Comparison of ENCODE assay signal across 8 mouse cellular contexts in genomic region chr17:27623360-27624326, GRCm38 (mm10). TPM values are rescaled to one million over a fixed set of nuclear protein-coding genes. Genes with fewer than 3 reads are reported as not detected.
DNase-seq lines count a peak whose midpoint lies in the region; ATAC-seq and TF ChIP-seq lines count a peak whose summit lies in the region.

Nudt3 (minus strand) TSS chr17:27623495.

- peak; percentile 87 for ATAC-seq in forebrain, embryonic 11.5 days (replicated peaks; ENCODE audit: low FRiP score)
- ATAC-seq in heart, embryonic 15.5 days (replicated peaks; ENCODE audit: insufficient number of reproducible peaks, insufficient read depth, low FRiP score, low read depth): peak; percentile 90
- peak; percentile 86 for ATAC-seq in liver, embryonic 13.5 days (ENCODE audit: low read depth)
- peak; percentile 92 for ATAC-seq in stomach, embryonic 14.5 days (ENCODE audit: insufficient number of reproducible peaks, insufficient read depth, low FRiP score, low read depth)

- TF ChIP-seq CTCF in CH12.LX (conservative IDR thresholded peaks at IDR 0.05 in 1 of 2, IDR thresholded peaks at IDR 0.05 in 1 of 2; ENCODE audit: low read depth in 2 of 2, low read length in 2 of 2): no peak

- H3K27me3 ChIP-seq in CH12.LX (replicated peaks): no peaks in the 10 kb centered on the region
- no peaks in the 10 kb centered on the region for H3K27me3 ChIP-seq in forebrain, embryonic 11.5 days (ENCODE audit: control insufficient read depth, insufficient read depth, low read length)
- H3K27me3 ChIP-seq in heart, embryonic 15.5 days: no peaks in the 10 kb centered on the region
- H3K27me3 ChIP-seq in liver, embryonic 13.5 days: no peaks in the 10 kb centered on the region
- no peaks in the 10 kb centered on the region for H3K27me3 ChIP-seq in stomach, embryonic 14.5 days (ENCODE audit: control insufficient read depth, insufficient read depth, low read length)

- H3K4me2 ChIP-seq in CH12.LX (ENCODE audit: insufficient read depth, low read depth, poor library complexity, severe bottlenecking): peak within 1 kb of the TSS; percentile 95
- H3K4me2 ChIP-seq in forebrain, embryonic 11.5 days (ENCODE audit: low read depth, low read length, severe bottlenecking): peak within 1 kb of the TSS; percentile 58
- peak within 1 kb of the TSS; percentile 72 for H3K4me2 ChIP-seq in heart, embryonic 15.5 days
- peak within 1 kb of the TSS; percentile 95 for H3K4me2 ChIP-seq in liver, embryonic 13.5 days
- peak within 1 kb of the TSS; percentile 68 for H3K4me2 ChIP-seq in stomach, embryonic 14.5 days (replicated peaks; ENCODE audit: low read depth, low read length)

- peak within 1 kb of the TSS; percentile 45 for H3K27ac ChIP-seq in CH12.LX (ENCODE audit: insufficient read depth, low read depth)
- H3K27ac ChIP-seq in forebrain, embryonic 11.5 days (ENCODE audit: low read depth, low read length): peak within 1 kb of the TSS; percentile 96
- H3K27ac ChIP-seq in heart, embryonic 15.5 days: peak within 1 kb of the TSS; percentile 95
- H3K27ac ChIP-seq in liver, embryonic 13.5 days: peak within 1 kb of the TSS; percentile 86
- peak within 1 kb of the TSS; percentile 93 for H3K27ac ChIP-seq in stomach, embryonic 14.5 days (ENCODE audit: low read length)

- WGBS in forebrain, embryonic 11.5 days: 9% methylated on average over 82 of the region's 91 CpGs
- 7% methylated on average over 91 of the region's 91 CpGs for WGBS in heart, embryonic 15.5 days
- 7% methylated on average over 89 of the region's 91 CpGs for WGBS in liver, embryonic 13.5 days (ENCODE audit: insufficient replicate concordance)
- 3% methylated on average over 85 of the region's 91 CpGs for WGBS in stomach, embryonic 14.5 days

- H3K9me3 ChIP-seq in CH12.LX (replicated peaks; ENCODE audit: low read length): no peaks in the 10 kb centered on the region
- H3K9me3 ChIP-seq in forebrain, embryonic 11.5 days (ENCODE audit: control insufficient read depth, low read length): no peaks in the 10 kb centered on the region
- H3K9me3 ChIP-seq in heart, embryonic 15.5 days (replicated peaks): no peaks in the 10 kb centered on the region
- H3K9me3 ChIP-seq in liver, embryonic 13.5 days (replicated peaks): no peaks in the 10 kb centered on the region
- H3K9me3 ChIP-seq in stomach, embryonic 14.5 days (ENCODE audit: control insufficient read depth, low read depth, low read length): no peaks in the 10 kb centered on the region

- TF ChIP-seq EP300 in CH12.LX (IDR thresholded peaks at IDR 0.05; ENCODE audit: low read length): no peak

- H3K9ac ChIP-seq in CH12.LX (ENCODE audit: insufficient read depth, low read depth): peak within 1 kb of the TSS; percentile 89
- peak within 1 kb of the TSS; percentile 100 for H3K9ac ChIP-seq in forebrain, embryonic 11.5 days (ENCODE audit: low read length)
- peak within 1 kb of the TSS; percentile 98 for H3K9ac ChIP-seq in heart, embryonic 15.5 days
- peak within 1 kb of the TSS; percentile 93 for H3K9ac ChIP-seq in liver, embryonic 13.5 days
- peak within 1 kb of the TSS; percentile 99 for H3K9ac ChIP-seq in stomach, embryonic 14.5 days (replicated peaks; ENCODE audit: low read depth, low read length)

- dilution Hi-C loops in CH12.LX (cut with MboI; ENCODE audit: extremely low pct_ligation_motif_present, extremely low pct_unique_long_range_greater_than_20kb, low sequenced_read_pairs): no loop called here

- peak; percentile 71 for TF ChIP-seq POLR2A in CH12.LX (IDR thresholded peaks at IDR 0.05; ENCODE audit: low read depth, low read length)

- in situ Hi-C loops in CH12.LX (cut with MboI; ENCODE audit: low pct_ligation_motif_present, low pct_unique_long_range_greater_than_20kb, low sequenced_read_pairs): no loop called here

- peak within 1 kb of the TSS; percentile 63 to 92 (median 87) for H3K4me3 ChIP-seq in CH12.LX (replicated peaks in 1 of 3; ENCODE audit: low read depth in 2 of 3, low read length in 2 of 3, poor library complexity in 1 of 3)
- peak within 1 kb of the TSS; percentile 97 for H3K4me3 ChIP-seq in forebrain, embryonic 11.5 days (ENCODE audit: low read depth, low read length)
- peak within 1 kb of the TSS; percentile 96 for H3K4me3 ChIP-seq in heart, embryonic 15.5 days
- peak within 1 kb of the TSS; percentile 95 for H3K4me3 ChIP-seq in liver, embryonic 13.5 days (replicated peaks)
- H3K4me3 ChIP-seq in stomach, embryonic 14.5 days (ENCODE audit: low read depth, low read length): peak within 1 kb of the TSS; percentile 99

- H3K36me3 ChIP-seq in CH12.LX (replicated peaks in 1 of 2; ENCODE audit: control insufficient read depth in 1 of 2, insufficient read depth in 1 of 2, low read length in 1 of 2): peaks cover 0 to 19% of the 10 kb centered on the region in 2 experiments
- H3K36me3 ChIP-seq in forebrain, embryonic 11.5 days (ENCODE audit: control insufficient read depth, insufficient read depth, low read length): no peaks in the 10 kb centered on the region
- H3K36me3 ChIP-seq in heart, embryonic 15.5 days: no peaks in the 10 kb centered on the region
- 0 out of 2 replicates have a peak, but pooled peaks cover 4% of the 10 kb centered on the region for H3K36me3 ChIP-seq in liver, embryonic 13.5 days
- H3K36me3 ChIP-seq in stomach, embryonic 14.5 days (ENCODE audit: control insufficient read depth, insufficient read depth, low read length): no peaks in the 10 kb centered on the region

- TF ChIP-seq RAD21 in CH12.LX (IDR thresholded peaks at IDR 0.05; ENCODE audit: low read depth, low read length): no peak

- DNase-seq in CH12.LX (ENCODE audit: extremely low read depth): peak; percentile 84
- peak; percentile 77 for DNase-seq in c-Kit-positive CD71-positive TER-119-negative erythroid progenitor cells, embryonic 14.5 days (ENCODE audit: low read depth)
- peak; percentile 94 for DNase-seq in forebrain, embryonic 11.5 days (ENCODE audit: low spot score)
- peak; percentile 94 for DNase-seq in kidney, postnatal 14 days
- DNase-seq in liver, embryonic 13.5 days: peak; percentile 80
- DNase-seq in natural killer cell, adult 2 months (ENCODE audit: low spot score in 2 of 2): peak; percentile 86 to 88

- H3K4me1 ChIP-seq in CH12.LX (ENCODE audit: control insufficient read depth in 1 of 2, insufficient read depth in 2 of 2): peaks cover 5 to 30% of the 10 kb centered on the region in 2 experiments; a peak in 3 of 4 replicates
- peaks cover 8% of the 10 kb centered on the region; the same call in 1 of the 2 replicates for H3K4me1 ChIP-seq in forebrain, embryonic 11.5 days (replicated peaks; ENCODE audit: control insufficient read depth, insufficient read depth, low read length)
- H3K4me1 ChIP-seq in heart, embryonic 15.5 days (replicated peaks): peaks cover 40% of the 10 kb centered on the region
- H3K4me1 ChIP-seq in liver, embryonic 13.5 days (replicated peaks): peaks cover 53% of the 10 kb centered on the region
- peaks cover 24% of the 10 kb centered on the region for H3K4me1 ChIP-seq in stomach, embryonic 14.5 days (ENCODE audit: control insufficient read depth, insufficient read depth, low read length)

- H3K79me2 ChIP-seq in CH12.LX (replicated peaks; ENCODE audit: control insufficient read depth, extremely low read depth, insufficient read depth, poor library complexity, severe bottlenecking): peaks cover 36% of the 10 kb centered on the region

TF ChIP-seq in CH12.LX, 34 proteins besides CTCF, POLR2A, EP300 and RAD21:
- TF ChIP-seq ZKSCAN1 (IDR thresholded peaks at IDR 0.05; ENCODE audit: borderline replicate concordance, low read depth, low read length) (no peak), TCF12 (IDR thresholded peaks at IDR 0.05; ENCODE audit: low read depth, low read length) (peak; percentile 80), ELF1 (IDR thresholded peaks at IDR 0.05; ENCODE audit: low read depth, low read length) (peak; percentile 85), RCOR1 (conservative IDR thresholded peaks at IDR 0.05; ENCODE audit: low read depth, low read length) (no peak), ZC3H11A (IDR thresholded peaks at IDR 0.05; ENCODE audit: low read depth, low read length) (no peak), CHD1 (IDR thresholded peaks at IDR 0.05; ENCODE audit: low read depth, low read length) (no peak), MYC (IDR thresholded peaks at IDR 0.05; ENCODE audit: low read depth, low read length) (no peak), SMC3 (IDR thresholded peaks at IDR 0.05; ENCODE audit: low read depth, low read length) (no peak), MAX (IDR thresholded peaks at IDR 0.05; ENCODE audit: low read length) (peak; percentile 14; the same call in 1 of the 2 replicates), NRF1 (IDR thresholded peaks at IDR 0.05; ENCODE audit: low read depth, low read length) (peak; percentile 96), MEF2A (IDR thresholded peaks at IDR 0.05; ENCODE audit: borderline replicate concordance, low read depth, low read length) (no peak), NELFE (IDR thresholded peaks at IDR 0.05; ENCODE audit: low read depth, low read length) (peak; percentile 61; the same call in 1 of the 2 replicates), SIN3A (IDR thresholded peaks at IDR 0.05; ENCODE audit: low read length) (peak; percentile 65), TBP (conservative IDR thresholded peaks at IDR 0.05; ENCODE audit: low read depth, low read length) (no peak), MXI1 (IDR thresholded peaks at IDR 0.05; ENCODE audit: low read depth, low read length) (peak; percentile 90), POLR2AphosphoS2 (IDR thresholded peaks at IDR 0.05; ENCODE audit: low read depth, low read length) (no peak), BHLHE40 (IDR thresholded peaks at IDR 0.05; ENCODE audit: low read depth, low read length) (peak; percentile 30; the same call in 1 of the 2 replicates), UBTF (IDR thresholded peaks at IDR 0.05; ENCODE audit: low read depth, low read length) (0 out of 2 replicates have a peak, but pooled peaks have one; percentile 67), ZMIZ1 (IDR thresholded peaks at IDR 0.05; ENCODE audit: low read depth, low read length) (no peak), MAZ (IDR thresholded peaks at IDR 0.05; ENCODE audit: low read depth, low read length) (peak; percentile 60; the same call in 1 of the 2 replicates)

RNA-seq across cellular contexts. Expression of gene Nudt3, which starts in this region (rescaled TPM):
- 69.2 and 81.9 TPM in 2 replicates for total RNA-seq in CH12.LX (2012; rRNA removed)
- total RNA-seq in CH12.LX (2014; rRNA removed): 44.6 and 54.4 TPM in 2 replicates
- polyA plus RNA-seq in CH12.LX (2012; ENCODE audit: insufficient read length, low read depth): 58.3 and 64.5 TPM in 2 replicates
- 50.5 and 56.8 TPM in 2 replicates for polyA plus RNA-seq in forebrain, embryonic 11.5 days (2014; fragmentation: Nextera tagmentation; extraction: Ambion mirVana)
- polyA plus RNA-seq in heart, embryonic 15.5 days (2015; fragmentation: Nextera tagmentation; extraction: Ambion mirVana): 132 and 145 TPM in 2 replicates
- polyA plus RNA-seq in liver, embryonic 13.5 days (2015; fragmentation: Nextera tagmentation; extraction: Ambion mirVana): 31.3 and 33.9 TPM in 2 replicates
- 42.8 and 44.2 TPM in 2 replicates for polyA plus RNA-seq in stomach, embryonic 14.5 days (2014; fragmentation: Nextera tagmentation; extraction: Ambion mirVana)

Comparison
In these comparisons a context has a peak if more than half of its experiments do, and no peak if none do; other contexts are left out.
1. Peak in every context shown above with its lines: DNase-seq, ATAC-seq, H3K4me3 ChIP-seq and H3K27ac ChIP-seq.
2. H3K27ac ChIP-seq: peak in every context shown above with its lines; median percentile 96 in forebrain, embryonic 11.5 days; 95 in heart, embryonic 15.5 days; 93 in stomach, embryonic 14.5 days; 86 in liver, embryonic 13.5 days; 45 in CH12.LX.